Mouse (Mus musculus) liver, embryonic 14.5 days (tissue): ENCODE measurements around the gene Extl2. TPM values are rescaled to one million over a fixed set of nuclear protein-coding genes. Genes with fewer than 3 reads are reported as not detected.

Source experiments
- ATAC-seq: fragments of 200-750 bp; cut with Nextera tagmentation; 2 replicates; pipeline ENCODE4 v1.8.0; 2017; ENCODE audit warnings: moderate number of reproducible peaks, mild to moderate bottlenecking, moderate library complexity; ENCODE audit not compliant: insufficient read depth
- DNase-seq, 3 experiments: peaks; one replicate each; pipeline ENCODE4 v3.0.0-alpha.2; 2012 to 2013; ENCODE audit warnings: low read depth in 3 of 3, low spot score in 3 of 3
- H3K27ac ChIP-seq: fragments of 300-500 bp; sonication (generic); 2 replicates; pipeline ENCODE4 v1.5.1; 2014; ENCODE audit warnings: moderate library complexity, mild to moderate bottlenecking, control low read depth, inconsistent platforms
- H3K27me3 ChIP-seq: fragments of 300-500 bp; sonication (generic); 2 replicates; pipeline ENCODE4 v1.6.1; 2014; ENCODE audit warnings: mild to moderate bottlenecking, low read length, moderate library complexity; ENCODE audit not compliant: control insufficient read depth, insufficient read depth
- H3K36me3 ChIP-seq: fragments of 300-500 bp; sonication (generic); replicated peaks from 2 replicates; pipeline ENCODE4 v1.6.1; 2014; ENCODE audit warnings: low read depth; ENCODE audit not compliant: control insufficient read depth, insufficient read depth
- H3K4me1 ChIP-seq, 2 experiments: fragments of 200-500 bp in 1 of 2; fragments of 300-500 bp in 1 of 2; sonication (generic) in 1 of 2; replicated peaks; 2 replicates each; pipeline ENCODE4 v1.6.1; 2012 to 2014; ENCODE audit warnings: antibody characterized with exemption in 1 of 2, inconsistent platforms in 1 of 2, low read length in 1 of 2; ENCODE audit not compliant: control insufficient read depth in 2 of 2, insufficient read depth in 2 of 2
- H3K4me2 ChIP-seq: fragments of 300-500 bp; sonication (generic); 2 replicates; pipeline ENCODE4 v1.6.1; 2014; ENCODE audit warnings: low read depth, mild to moderate bottlenecking, control low read depth, moderate library complexity
- H3K4me3 ChIP-seq, 2 experiments: fragments of 200-500 bp in 1 of 2; fragments of 300-500 bp in 1 of 2; sonication (generic) in 1 of 2; 2 replicates each; pipeline ENCODE4 v1.5.1; 2012 to 2014; ENCODE audit warnings: low read depth in 2 of 2, low read length in 2 of 2, mild to moderate bottlenecking in 2 of 2, control low read depth in 1 of 2, inconsistent platforms in 1 of 2, moderate library complexity in 1 of 2; ENCODE audit not compliant: insufficient read depth in 1 of 2
- H3K9ac ChIP-seq: fragments of 300-500 bp; sonication (generic); replicated peaks from 2 replicates; pipeline ENCODE4 v1.6.1; 2014; ENCODE audit warnings: mild to moderate bottlenecking, control low read depth, moderate library complexity
- H3K9me3 ChIP-seq: fragments of 300-500 bp; sonication (generic); 2 replicates; pipeline ENCODE4 v1.6.1; 2016; ENCODE audit warnings: low read length, mixed read lengths; ENCODE audit not compliant: control insufficient read depth
- CTCF ChIP-seq: IDR thresholded peaks from 2 replicates; pipeline ENCODE4 v1.5.1; 2016; ENCODE audit warnings: antibody characterized with exemption, low read depth, control low read depth
- EP300 ChIP-seq: IDR thresholded peaks from 2 replicates; pipeline ENCODE4 v1.6.1; 2016; ENCODE audit warnings: antibody characterized with exemption, low read depth
- WGBS: fragments of 180-500 bp; shearing (Covaris S2); extraction: QIAGEN DNeasy Blood & Tissue Kit; methylation state at CpG from one replicate; pipeline ENCODE4 v1.1.7; 2014; ENCODE audit not compliant: insufficient replicate concordance; 5-methylcytosine and 5-hydroxymethylcytosine counted together
- polyA plus RNA-seq, 2 experiments: library from polyadenylated mRNA; depleted of rRNA in 1 of 2; stranded (reverse) in 1 of 2; unstranded in 1 of 2; fragments of >200 nt; fragmentation: Nextera tagmentation in 1 of 2; extraction: Ambion mirVana in 1 of 2; gene quantifications; 2 replicates each; pipeline versions ENCODE4 v1.2.1 to v1.2.3; 2012 to 2014

Gene Extl2
- polyA plus RNA-seq (2012; rRNA removed): 1.1 and 1.3 TPM in 2 replicates
- 4.2 and 4.3 TPM in 2 replicates for polyA plus RNA-seq (2014; fragmentation: Nextera tagmentation; extraction: Ambion mirVana)

- Histone ChIP-seq H3K4me1 (peaks cover 0 to 8% of the 10 kb centered on the region in 2 experiments; a peak in 2 of 4 replicates), H3K27me3 (no peaks in the 10 kb centered on the region), H3K36me3 (0 out of 2 replicates have a peak, but pooled peaks cover 2% of the 10 kb centered on the region), H3K27ac (peak within 1 kb of the TSS; percentile 12; the same call in 1 of the 2 replicates), H3K9me3 (no peaks in the 10 kb centered on the region), H3K9ac (peak within 1 kb of the TSS; percentile 82), H3K4me2 (peak within 1 kb of the TSS; percentile 92), H3K4me3 (peak within 1 kb of the TSS; percentile 88 to 96)
- peak; percentile 55 to 70 (median 58) for DNase-seq
- peak; percentile 90 for ATAC-seq
- WGBS: under 1% methylated on average over 67 of the region's 67 CpGs
- TF ChIP-seq CTCF (no peak), EP300 (no peak)
These were observed at the start of gene Extl2, which contains the start of gene Slc30a7 for GRCm38 (mm10) chr3:116006978-116007940. TSS of gene Extl2 (plus strand) at chr3:116007462. TSS of gene Slc30a7 (minus strand) at chr3:116007406.

- DNase-seq: no peak
- no peaks in the 10 kb centered on the region; the same call in 1 of the 2 replicates for H3K36me3 ChIP-seq
- WGBS: 76% methylated on average over 11 of the region's 11 CpGs
- no peak overlapping the region for H3K9ac ChIP-seq
- ATAC-seq: no peak
- H3K27ac ChIP-seq: no peak overlapping the region
- no peaks in the 10 kb centered on the region for H3K4me1 ChIP-seq
- no peaks in the 10 kb centered on the region for H3K27me3 ChIP-seq
- no peak overlapping the region for H3K4me3 ChIP-seq
- H3K4me2 ChIP-seq: no peak overlapping the region
- no peaks in the 10 kb centered on the region for H3K9me3 ChIP-seq
- no peak for TF ChIP-seq CTCF
- TF ChIP-seq EP300: no peak
These were observed 45.8 kb upstream of the Extl2 start for GRCm38 (mm10) chr3:115961311-115962027.

GRCm38 (mm10) chr3:115962028-115962415 is 45.2 kb upstream of the Extl2 start:
- Histone ChIP-seq H3K4me1 (no peaks in the 10 kb centered on the region), H3K27ac (no peak overlapping the region), H3K9ac (no peak overlapping the region), H3K9me3 (no peaks in the 10 kb centered on the region), H3K4me3 (no peak overlapping the region), H3K36me3 (no peaks in the 10 kb centered on the region; the same call in 1 of the 2 replicates), H3K4me2 (no peak overlapping the region), H3K27me3 (no peaks in the 10 kb centered on the region)
- TF ChIP-seq CTCF (no peak), EP300 (no peak)
- ATAC-seq (no peak), DNase-seq (no peak)
- WGBS: 79% methylated on average over 4 of the region's 4 CpGs

GRCm38 (mm10) chr3:115963597-115963996 is 43.7 kb upstream of the Extl2 start:
- H3K9me3 ChIP-seq: no peaks in the 10 kb centered on the region
- H3K27me3 ChIP-seq: no peaks in the 10 kb centered on the region
- H3K27ac ChIP-seq: no peak overlapping the region
- no peak for DNase-seq
- H3K4me1 ChIP-seq: no peaks in the 10 kb centered on the region
- WGBS: 78% methylated on average over 1 of the region's 1 CpGs
- no peak for TF ChIP-seq EP300
- no peak for TF ChIP-seq CTCF
- ATAC-seq: no peak
- no peaks in the 10 kb centered on the region; the same call in 1 of the 2 replicates for H3K36me3 ChIP-seq
- H3K4me3 ChIP-seq: no peak overlapping the region
- no peak overlapping the region for H3K9ac ChIP-seq
- no peak overlapping the region for H3K4me2 ChIP-seq
